Mouse (Mus musculus) hindbrain, postnatal 0 days (tissue): ENCODE data around the gene T2. TPM values are rescaled to one million over a fixed set of nuclear protein-coding genes. Genes with fewer than 3 reads are reported as not detected.

ENCODE experiments used
- ATAC-seq: fragments of 200-750 bp; cut with Nextera tagmentation; 2 replicates; pipeline ENCODE4 v1.8.0; 2017; ENCODE audit warnings: mild to moderate bottlenecking, moderate TSS enrichment, moderate library complexity
- DNase-seq: peaks from one replicate; pipeline ENCODE4 v3.0.0-alpha.2; 2015; ENCODE audit warnings: low spot score
- H3K27ac ChIP-seq: fragments of 300-500 bp; sonication (generic); 2 replicates; pipeline ENCODE4 v1.5.1; 2014; ENCODE audit warnings: mild to moderate bottlenecking
- H3K27me3 ChIP-seq: fragments of 300-500 bp; sonication (generic); 2 replicates; pipeline ENCODE4 v1.6.1; 2014; ENCODE audit warnings: low read length, mixed read lengths; ENCODE audit not compliant: insufficient read depth
- H3K36me3 ChIP-seq: fragments of 300-500 bp; sonication (generic); 2 replicates; pipeline ENCODE4 v1.6.1; 2014; ENCODE audit warnings: low read length, mixed read lengths; ENCODE audit not compliant: insufficient read depth
- H3K4me1 ChIP-seq: fragments of 300-500 bp; sonication (generic); 2 replicates; pipeline ENCODE4 v1.6.1; 2014; ENCODE audit warnings: antibody characterized with exemption, low read length, mixed read lengths; ENCODE audit not compliant: insufficient read depth
- H3K4me2 ChIP-seq: fragments of 300-500 bp; sonication (generic); 2 replicates; pipeline ENCODE4 v1.6.1; 2014; ENCODE audit warnings: low read depth, mild to moderate bottlenecking, low read length, moderate library complexity, mixed read lengths
- H3K4me3 ChIP-seq: fragments of 300-500 bp; sonication (generic); 2 replicates; pipeline ENCODE4 v1.5.1; 2014; ENCODE audit warnings: low read length
- H3K9ac ChIP-seq: fragments of 300-500 bp; sonication (generic); replicated peaks from 2 replicates; pipeline ENCODE4 v1.6.1; 2014; ENCODE audit warnings: mild to moderate bottlenecking, low read length, moderate library complexity, mixed read lengths
- H3K9me3 ChIP-seq: fragments of 300-500 bp; sonication (generic); 2 replicates; pipeline ENCODE4 v1.6.1; 2016; ENCODE audit warnings: low read length, mixed read lengths
- CTCF ChIP-seq: IDR thresholded peaks from 2 replicates; pipeline ENCODE4 v1.5.1; 2016; ENCODE audit warnings: antibody characterized with exemption, control low read depth, low read depth
- WGBS: fragments of 180-500 bp; shearing (Covaris S2); extraction: QIAGEN DNeasy Blood & Tissue Kit; methylation state at CpG from one replicate; pipeline ENCODE4 v1.1.7; 2014; 5-methylcytosine and 5-hydroxymethylcytosine counted together
- polyA plus RNA-seq: library from polyadenylated mRNA; unstranded; fragments of >200 nt; fragmentation: Nextera tagmentation; extraction: Ambion mirVana; gene quantifications from 2 replicates; pipeline ENCODE4 v1.2.1, GENCODE M21; 2015
- total RNA-seq: library from RNA; depleted of rRNA; stranded (reverse); fragments of >200 nt; gene quantifications from 2 replicates; pipeline ENCODE4 v1.2.3, GENCODE M21; 2014

Gene T2
- total and polyA plus RNA-seq, 2 experiments from 2014 or later, result 0.10 to 0.69 TPM

- ATAC-seq (no peak), DNase-seq (no peak)
- H3K27me3 ChIP-seq, result no peaks in the 10 kb centered on the region
- no peak overlapping the region for H3K4me3 ChIP-seq
- peak; percentile 55 for TF ChIP-seq CTCF
- H3K9me3 ChIP-seq, result no peaks in the 10 kb centered on the region
- H3K4me1 ChIP-seq, result no peaks in the 10 kb centered on the region
- 65% methylated on average over 3 of the region's 3 CpGs for WGBS
- H3K4me2 ChIP-seq, result no peak overlapping the region
- H3K9ac ChIP-seq, result no peak overlapping the region
- no peaks in the 10 kb centered on the region for H3K36me3 ChIP-seq
- H3K27ac ChIP-seq, result no peak overlapping the region
These were observed 92.5 kb downstream of the T2 start for GRCm38 (mm10) chr17:8448324-8448723.

- no peak for ATAC-seq
- peaks cover under 1% of the 10 kb centered on the region; the same call in 1 of the 2 replicates for H3K27me3 ChIP-seq
- H3K9me3 ChIP-seq, result no peaks in the 10 kb centered on the region
- no peak overlapping the region for H3K27ac ChIP-seq
- 61% methylated on average over 6 of the region's 6 CpGs for WGBS
- peaks cover 8% of the 10 kb centered on the region for H3K4me1 ChIP-seq
- no peaks in the 10 kb centered on the region for H3K36me3 ChIP-seq
- no peak overlapping the region for H3K9ac ChIP-seq
- no peak for TF ChIP-seq CTCF
- no peak overlapping the region for H3K4me3 ChIP-seq
- DNase-seq, result no peak
- H3K4me2 ChIP-seq, result no peak overlapping the region
These were observed 99.4 kb downstream of the T2 start for GRCm38 (mm10) chr17:8455196-8455595.

GRCm38 (mm10) chr17:8455601-8456000, 99.8 kb downstream of the T2 start:
- TF ChIP-seq CTCF, result no peak
- no peak overlapping the region for H3K27ac ChIP-seq
- H3K36me3 ChIP-seq, result no peaks in the 10 kb centered on the region
- H3K4me1 ChIP-seq, result peaks cover 8% of the 10 kb centered on the region
- no peaks in the 10 kb centered on the region for H3K9me3 ChIP-seq
- ATAC-seq, result no peak
- 66% methylated on average over 7 of the region's 7 CpGs for WGBS
- no peak overlapping the region for H3K9ac ChIP-seq
- H3K27me3 ChIP-seq, result peaks cover 4% of the 10 kb centered on the region; the same call in 1 of the 2 replicates
- DNase-seq, result no peak
- no peak overlapping the region for H3K4me3 ChIP-seq
- H3K4me2 ChIP-seq, result no peak overlapping the region

- H3K9me3 ChIP-seq, result no peaks in the 10 kb centered on the region
- H3K36me3 ChIP-seq, result no peaks in the 10 kb centered on the region
- ATAC-seq (peak; percentile 78), DNase-seq (peak; percentile 43)
- H3K4me2 ChIP-seq, result no peak overlapping the region
- H3K27ac ChIP-seq, result peak overlapping the region; percentile 6; the same call in 1 of the 2 replicates
- H3K4me3 ChIP-seq, result no peak overlapping the region
- H3K9ac ChIP-seq, result no peak overlapping the region
- WGBS, result 26% methylated on average over 9 of the region's 9 CpGs
- H3K4me1 ChIP-seq, result peaks cover 8% of the 10 kb centered on the region
- peaks cover 6% of the 10 kb centered on the region; the same call in 1 of the 2 replicates for H3K27me3 ChIP-seq
- no peak for TF ChIP-seq CTCF
These were observed 101.2 kb downstream of the T2 start for GRCm38 (mm10) chr17:8456856-8457460.

- TF ChIP-seq CTCF, result peak; percentile 84
- Histone ChIP-seq H3K9ac (no peak overlapping the region), H3K4me3 (no peak overlapping the region), H3K9me3 (no peaks in the 10 kb centered on the region), H3K27me3 (peaks cover 6% of the 10 kb centered on the region; the same call in 1 of the 2 replicates), H3K4me1 (peaks cover 6% of the 10 kb centered on the region), H3K4me2 (no peak overlapping the region), H3K27ac (no peak overlapping the region), H3K36me3 (no peaks in the 10 kb centered on the region)
- ATAC-seq (0 out of 2 replicates have a peak, but pooled peaks have one; percentile 36), DNase-seq (peak; percentile 66)
- 8% methylated on average over 4 of the region's 4 CpGs for WGBS
These were observed 105.8 kb downstream of the T2 start for GRCm38 (mm10) chr17:8461568-8461967.

GRCm38 (mm10) chr17:8463482-8464128, 107.8 kb downstream of the T2 start:
- H3K4me1 ChIP-seq, result no peaks in the 10 kb centered on the region
- DNase-seq (peak; percentile 89), ATAC-seq (peak; percentile 76)
- H3K4me3 ChIP-seq, result no peak overlapping the region
- 25% methylated on average over 9 of the region's 9 CpGs for WGBS
- H3K27me3 ChIP-seq, result peaks cover 6% of the 10 kb centered on the region; the same call in 1 of the 2 replicates
- H3K9ac ChIP-seq, result no peak overlapping the region
- no peak overlapping the region for H3K4me2 ChIP-seq
- no peaks in the 10 kb centered on the region for H3K36me3 ChIP-seq
- peak; percentile 96 for TF ChIP-seq CTCF
- no peaks in the 10 kb centered on the region for H3K9me3 ChIP-seq
- no peak overlapping the region for H3K27ac ChIP-seq

- Histone ChIP-seq H3K27me3 (no peaks in the 10 kb centered on the region), H3K4me1 (no peaks in the 10 kb centered on the region), H3K4me2 (no peak overlapping the region), H3K36me3 (no peaks in the 10 kb centered on the region), H3K4me3 (no peak overlapping the region), H3K27ac (no peak overlapping the region), H3K9me3 (no peaks in the 10 kb centered on the region), H3K9ac (no peak overlapping the region)
- ATAC-seq, result no peak
- WGBS, result 88% methylated on average over 3 of the region's 3 CpGs
- DNase-seq, result no peak
- no peak for TF ChIP-seq CTCF
These were observed 112.0 kb downstream of the T2 start for GRCm38 (mm10) chr17:8467771-8468170.
